Mouse (Mus musculus) spleen, postnatal 14 days (tissue): ENCODE data around the gene Tenm4.

Experiments
- DNase-seq, 2 experiments: peaks; one replicate each; pipeline ENCODE4 v3.0.0; 2021 to 2022; ENCODE audit warnings: low spot score in 2 of 2

The Tenm4 gene

DNA sequence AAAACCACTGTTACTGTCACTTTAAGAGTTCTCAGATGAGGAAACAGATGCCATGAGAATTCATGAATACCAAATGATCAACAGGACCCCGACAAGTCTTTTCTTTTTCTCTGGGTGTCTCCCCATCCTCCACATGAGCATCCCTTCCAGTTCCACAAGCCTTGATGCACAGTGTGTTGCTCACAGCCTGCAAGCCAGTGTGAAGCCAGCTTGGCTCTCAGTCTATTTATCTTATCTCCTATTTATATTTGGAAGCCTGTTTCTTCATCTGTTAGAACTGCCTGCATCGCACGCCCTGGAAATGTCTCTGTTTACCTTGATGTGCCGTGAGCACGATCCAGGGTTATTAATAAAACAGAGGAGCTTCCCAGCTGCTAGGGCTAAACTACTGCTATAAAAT is 169.8 kb downstream of the Tenm4 start:
- no peak for DNase-seq

DNA sequence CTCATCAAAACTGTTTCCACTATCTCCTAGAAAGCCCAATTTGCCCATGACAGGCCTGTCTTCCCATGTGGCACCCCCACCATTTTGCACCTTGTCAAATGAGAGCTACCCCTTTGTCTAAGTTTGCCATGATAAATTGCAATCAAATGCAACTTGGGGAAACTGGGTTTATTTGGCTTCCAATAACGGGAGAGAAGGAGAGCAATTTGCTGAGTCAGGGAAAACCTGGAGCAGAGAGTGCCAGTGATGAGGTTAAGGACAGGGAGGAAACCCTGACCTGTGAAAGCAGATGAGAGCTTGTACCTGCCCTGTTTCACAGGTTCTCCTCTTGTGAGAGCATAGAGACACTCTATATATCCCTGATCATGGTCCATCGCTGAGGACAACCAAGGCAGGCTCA is 170.4 kb downstream of the Tenm4 start:
- no peak for DNase-seq

DNA sequence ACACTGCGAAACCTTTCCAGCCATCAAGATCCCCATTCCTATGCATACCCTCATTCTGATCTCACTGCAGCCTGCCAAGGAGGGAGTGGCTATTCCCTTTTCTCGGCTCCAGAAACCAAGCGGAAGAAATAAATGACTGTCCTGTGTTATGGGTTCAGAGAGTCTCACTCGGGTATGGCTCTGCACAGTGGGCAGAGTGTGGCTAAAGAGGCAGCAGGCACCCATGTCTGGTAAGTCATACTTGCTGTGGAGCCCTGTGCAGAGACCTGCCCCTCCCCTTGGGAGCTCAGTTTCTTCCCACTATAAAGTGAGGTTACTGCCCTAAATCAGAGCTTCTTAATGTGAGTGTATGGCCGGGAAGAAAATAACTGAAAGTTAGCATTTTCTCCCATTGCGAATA is 171.9 kb downstream of the Tenm4 start:
- DNase-seq = no peak

DNA sequence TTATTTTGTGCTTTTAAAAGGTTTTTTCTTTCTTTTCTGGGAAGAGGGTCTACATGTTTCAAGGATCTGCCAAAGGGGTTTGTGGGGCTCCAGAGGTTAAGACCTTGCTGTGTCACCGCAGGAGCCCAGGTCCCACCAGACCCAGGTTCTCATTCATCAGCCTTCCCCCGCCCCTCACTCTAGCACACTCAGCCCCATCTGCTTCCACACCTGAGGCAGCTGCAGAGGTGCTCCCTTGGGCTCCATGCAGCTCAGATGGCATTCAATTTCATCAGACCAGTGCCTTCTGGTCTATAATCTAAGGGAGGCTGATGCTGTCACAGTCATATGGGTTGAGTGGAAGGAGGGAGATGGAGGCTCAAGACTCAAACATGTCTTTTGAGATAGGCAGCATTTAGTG is 172.6 kb downstream of the Tenm4 start:
- DNase-seq = no peak

DNA sequence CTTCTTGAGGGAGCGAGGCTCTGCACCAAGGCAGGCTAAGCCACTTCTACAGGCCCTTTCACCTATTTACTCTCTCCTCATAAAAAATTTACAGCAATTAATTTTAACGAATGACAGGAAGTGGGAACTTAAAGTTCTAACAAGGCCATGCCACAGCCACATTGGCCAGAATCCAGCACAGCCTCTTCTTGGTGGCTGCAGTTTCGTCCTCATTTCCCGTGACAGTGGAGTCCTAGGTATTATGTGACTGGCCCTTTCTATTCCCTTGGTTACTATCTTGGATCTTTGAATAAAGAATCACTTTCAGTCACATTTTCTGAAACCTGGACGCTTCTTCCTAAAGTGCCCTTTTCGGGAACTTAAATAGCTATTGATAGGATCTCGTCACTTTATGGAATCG is 181.6 kb downstream of the Tenm4 start:
- no peak for DNase-seq

DNA sequence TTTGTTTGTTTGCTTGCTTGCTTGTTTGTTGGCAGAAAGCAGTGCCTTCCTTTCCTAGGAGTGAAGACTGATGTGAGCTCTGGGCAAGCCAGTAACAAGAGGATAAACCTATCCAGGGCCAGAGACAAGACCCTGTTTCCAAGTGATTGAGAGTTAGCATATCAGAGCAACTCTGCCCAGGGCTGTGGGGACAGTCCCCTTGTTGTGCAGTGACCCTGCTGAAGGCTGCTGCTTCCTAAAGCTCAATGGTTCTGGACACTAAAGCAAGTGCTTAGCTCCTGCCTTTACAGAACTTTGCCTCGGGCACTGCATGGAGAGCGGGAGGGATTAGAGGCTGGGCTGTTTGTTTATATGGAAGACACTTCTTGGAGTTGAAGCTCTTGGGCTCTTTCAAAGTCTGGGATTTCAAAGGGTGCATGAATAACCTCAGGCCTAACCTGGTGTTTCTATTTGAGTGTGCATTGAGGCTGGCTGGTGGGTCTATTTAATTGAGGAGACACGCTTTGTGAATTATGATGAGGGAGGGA is 185.3 kb downstream of the Tenm4 start:
- no peak for DNase-seq

DNA sequence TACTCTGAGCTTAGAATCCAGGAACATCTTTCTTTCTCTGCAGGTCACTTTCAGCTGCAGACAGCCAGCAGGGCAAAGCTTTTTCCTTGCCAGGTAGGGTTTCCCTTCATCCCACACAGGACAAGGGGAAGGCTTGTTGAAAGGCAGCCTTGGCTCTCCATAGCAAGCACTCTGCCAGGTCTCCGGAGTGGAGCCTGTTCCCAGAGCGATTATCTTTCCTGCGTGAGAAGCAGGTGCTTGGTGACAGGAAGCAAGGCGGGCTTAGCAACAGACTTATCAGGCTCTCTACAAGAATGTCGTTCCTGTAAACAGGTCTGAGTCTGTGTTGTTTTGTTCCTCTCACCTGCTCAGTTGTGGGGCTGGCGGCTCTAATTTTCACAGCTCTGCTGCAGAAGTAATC is 186.5 kb downstream of the Tenm4 start:
- no peak for DNase-seq

DNA sequence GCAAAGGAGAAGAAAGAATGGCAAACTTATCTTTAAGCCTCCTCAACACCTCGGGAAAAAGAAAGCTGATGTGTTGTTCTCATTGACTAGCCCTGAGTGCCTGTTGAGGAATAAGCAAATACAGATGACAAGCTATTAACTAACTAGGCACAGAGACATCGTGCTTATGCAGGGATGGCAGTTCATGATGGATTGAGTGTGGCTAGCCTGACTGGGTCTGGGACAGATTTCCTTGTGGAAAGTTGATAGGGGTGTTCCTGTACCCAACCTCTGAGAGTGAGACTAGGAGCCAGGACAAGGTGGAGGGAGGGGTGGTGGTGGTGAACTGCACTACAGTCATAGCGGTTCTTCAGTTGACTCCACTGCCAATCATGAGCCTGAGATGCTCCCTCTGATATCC is 192.3 kb downstream of the Tenm4 start:
- DNase-seq = no peak

DNA sequence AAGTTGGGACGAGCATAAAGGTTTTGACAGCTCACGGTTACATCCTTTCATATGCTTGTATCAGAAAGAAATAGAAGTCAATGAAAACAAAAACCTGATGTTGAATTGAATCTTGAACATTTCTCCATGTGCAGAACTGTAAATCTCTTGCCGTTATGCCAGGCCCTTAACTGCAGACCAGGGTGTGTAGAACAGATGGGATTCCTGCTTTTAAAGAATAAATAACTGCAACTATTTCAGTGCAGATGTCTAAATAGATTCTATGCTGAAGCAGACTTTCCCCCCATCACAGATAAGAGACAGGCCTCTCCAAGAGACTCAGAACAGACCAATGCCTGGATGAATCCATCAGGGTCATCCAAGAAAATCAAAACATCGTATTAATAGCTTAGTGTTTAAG is 198.9 kb downstream of the Tenm4 start:
- no peak for DNase-seq

DNA sequence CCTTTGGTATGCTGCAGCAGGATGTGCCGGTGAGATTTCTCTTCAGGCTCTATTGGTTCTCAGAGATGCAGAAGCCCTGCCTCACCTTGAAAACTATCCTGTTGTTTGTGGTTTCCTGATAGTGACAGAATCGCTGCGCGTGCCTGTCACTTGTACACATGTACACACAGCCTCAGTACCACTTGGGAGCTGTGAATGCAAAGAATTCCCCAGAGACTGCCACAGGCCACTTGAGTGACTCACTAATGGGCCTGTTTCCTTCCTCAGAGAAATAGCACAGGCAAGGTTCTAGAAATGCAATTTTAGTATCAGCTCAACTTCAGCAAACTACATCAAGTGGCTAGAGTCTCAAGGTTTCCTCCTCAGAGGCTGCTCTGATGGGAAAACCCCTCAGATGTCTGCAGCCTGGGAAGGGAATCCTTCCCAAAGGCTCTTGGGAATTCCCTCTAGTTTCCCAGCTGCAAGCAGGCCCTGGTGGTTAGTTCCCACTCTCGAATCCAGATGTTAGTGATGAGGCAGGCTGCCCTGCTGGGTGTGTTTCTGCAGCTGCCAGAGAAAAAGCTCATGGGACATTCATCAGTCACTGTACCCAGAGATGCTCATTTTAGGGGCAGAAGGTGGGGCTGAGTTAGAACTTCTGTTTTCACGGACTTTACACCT is 203.1 kb downstream of the Tenm4 start:
- no peak for DNase-seq

DNA sequence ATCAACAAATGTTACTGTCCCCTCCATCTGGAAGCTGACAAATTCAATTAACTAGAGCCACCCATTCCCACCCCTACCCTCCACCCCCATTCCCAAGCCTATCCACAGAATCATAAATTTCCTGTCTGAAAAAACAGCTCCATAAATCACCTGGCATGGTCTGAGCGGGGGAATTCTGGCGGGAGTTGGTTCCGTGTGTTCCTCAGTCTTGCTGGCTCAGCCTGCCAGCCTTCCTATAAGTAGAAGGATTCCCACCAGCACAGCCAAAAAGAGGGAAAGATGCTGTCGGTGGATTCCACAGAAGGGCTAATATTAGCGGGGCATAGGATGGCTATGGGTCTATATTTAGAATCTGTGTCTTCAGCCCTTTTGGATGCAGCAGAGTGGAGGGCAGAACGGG is 204.5 kb downstream of the Tenm4 start:
- no peak for DNase-seq

DNA sequence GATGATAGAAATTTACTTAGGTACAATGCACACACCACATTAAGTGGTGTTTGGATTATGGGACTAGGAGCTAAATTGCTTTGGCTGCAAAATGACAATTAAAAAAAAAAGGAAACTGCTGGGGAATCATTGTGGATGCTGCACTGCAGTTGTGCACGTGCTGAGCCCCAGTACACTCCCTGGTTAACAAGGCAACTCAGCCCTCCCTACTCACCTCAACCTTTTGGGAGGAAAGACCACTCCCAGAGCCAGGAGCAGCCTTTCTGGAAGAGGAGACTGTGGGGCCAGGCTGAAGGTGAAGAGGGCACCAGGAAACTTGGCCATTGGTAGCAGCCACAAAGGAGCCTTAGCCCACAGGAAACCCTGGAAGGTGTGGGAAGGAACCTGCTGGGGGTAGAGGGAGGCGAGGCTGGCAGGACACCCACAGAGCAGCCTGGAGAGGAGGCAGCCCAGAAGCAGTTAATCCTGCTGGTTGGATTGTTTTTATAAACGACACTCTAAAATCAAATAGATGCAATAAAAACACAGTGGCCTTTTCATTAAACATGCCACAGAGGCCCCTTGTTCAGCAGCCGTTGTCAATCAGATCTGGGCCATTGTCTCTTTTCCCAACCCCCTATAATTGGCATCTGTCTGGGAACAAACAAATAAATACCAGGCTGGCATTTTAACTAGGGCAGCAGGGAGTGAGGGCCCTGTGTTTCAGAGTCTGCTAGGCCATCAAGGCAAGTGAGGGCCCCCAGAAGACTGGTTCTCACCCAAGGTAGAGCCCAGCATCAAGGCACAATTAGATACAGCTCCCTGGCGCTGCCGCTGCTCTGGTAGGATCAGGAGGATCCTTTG is 212.9 kb downstream of the Tenm4 start:
- no peak for DNase-seq

DNA sequence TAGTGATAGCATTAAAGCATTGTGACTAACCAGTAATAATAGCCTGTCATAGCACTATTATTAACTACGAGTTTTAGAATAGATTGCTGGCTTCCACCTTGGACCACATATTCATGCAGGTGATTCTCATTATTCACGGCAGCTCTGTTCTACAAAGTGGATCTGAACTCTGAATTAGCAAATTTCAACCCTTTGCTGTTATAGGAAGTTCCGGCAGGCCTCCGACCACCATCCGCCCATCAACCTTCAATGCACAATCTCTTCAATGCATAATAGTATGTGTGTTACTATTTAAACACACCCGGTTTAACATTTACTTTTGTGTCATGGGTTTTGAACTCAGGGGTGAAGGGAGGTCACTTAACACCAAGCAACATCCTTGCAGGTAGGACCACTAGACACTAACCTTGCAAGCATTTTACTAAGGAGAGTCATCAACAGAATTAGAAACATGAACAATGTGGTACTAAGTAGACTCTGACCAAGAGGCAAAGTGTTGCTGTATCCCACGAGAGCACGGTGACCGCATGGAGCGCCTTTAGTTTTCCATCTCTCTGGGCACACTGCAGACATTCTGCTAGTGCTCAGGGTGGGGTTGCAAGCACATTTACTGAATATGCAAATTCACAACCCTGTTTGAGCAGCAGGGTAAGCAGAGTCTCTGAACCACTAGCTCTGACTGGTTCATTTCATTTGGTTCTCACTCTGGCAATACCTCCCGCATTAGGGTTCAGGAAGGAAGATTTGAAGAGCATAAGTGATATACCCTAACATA is 213.9 kb downstream of the Tenm4 start:
- no peak for DNase-seq

DNA sequence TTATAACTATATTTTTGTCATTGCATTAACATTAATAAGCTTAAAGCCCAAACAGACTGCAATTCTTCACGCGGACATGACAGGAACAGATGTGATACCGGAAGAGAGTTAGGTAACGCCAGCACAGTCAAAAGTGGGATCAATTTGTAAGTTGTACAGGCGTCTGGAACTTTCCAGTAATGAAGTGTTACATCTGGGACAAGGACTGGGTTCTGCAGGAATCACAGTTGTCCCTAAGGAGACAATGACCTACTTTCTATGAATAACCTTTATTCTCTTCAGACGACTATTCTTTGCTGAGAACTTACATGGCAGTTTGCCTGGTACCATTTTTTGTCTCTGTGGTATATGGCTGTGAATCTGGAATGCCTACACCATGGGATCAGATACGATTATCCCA is 214.8 kb downstream of the Tenm4 start:
- DNase-seq = no peak

DNA sequence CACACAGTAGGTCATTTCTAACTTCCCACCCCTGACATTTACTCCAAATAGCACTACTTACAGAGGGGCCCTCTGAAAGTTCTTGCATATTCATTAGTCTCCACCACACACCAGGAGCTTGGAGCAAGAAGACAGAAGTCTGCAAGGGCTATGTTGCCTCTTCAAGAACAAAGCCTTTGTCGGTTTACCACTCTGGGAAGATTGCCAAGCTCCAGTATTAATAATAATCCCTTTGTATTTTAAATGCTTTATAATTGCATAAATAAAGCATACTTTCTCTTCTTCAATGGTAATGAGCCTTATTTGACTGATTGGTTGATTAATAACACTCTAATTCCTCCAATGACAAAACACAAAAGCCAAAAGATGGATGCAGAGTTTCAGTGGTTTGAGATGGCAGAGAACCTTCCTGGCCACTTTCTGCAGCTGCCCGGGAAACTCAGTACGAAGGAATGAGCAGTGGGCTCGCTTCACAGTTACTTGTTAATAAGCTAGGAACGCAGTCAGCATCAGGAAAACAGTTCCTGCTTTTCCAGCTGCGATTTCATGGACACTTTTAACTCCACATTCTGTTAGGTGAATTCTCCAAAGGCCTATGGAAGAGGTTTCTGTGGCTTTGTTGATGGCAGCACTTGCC is 219.1 kb downstream of the Tenm4 start:
- no peak for DNase-seq

DNA sequence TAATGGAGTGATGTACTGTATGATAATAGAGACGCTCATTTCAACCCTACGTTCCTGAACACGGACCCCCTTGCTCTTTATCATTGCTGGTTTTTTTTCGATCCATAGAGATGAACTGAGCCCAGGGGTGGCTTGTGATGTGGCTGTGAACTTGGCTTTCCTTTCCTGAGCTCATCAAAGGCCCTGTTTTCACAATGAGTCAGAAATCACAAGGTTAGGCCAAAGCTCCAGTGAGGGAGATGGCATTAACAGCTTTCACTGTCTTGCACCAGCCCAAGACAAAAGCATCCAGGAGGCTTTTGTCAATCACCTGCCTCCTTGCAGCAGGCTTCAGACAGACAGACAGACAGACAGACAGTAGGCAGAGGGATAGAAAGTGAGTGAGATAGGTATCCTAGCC is 219.8 kb downstream of the Tenm4 start:
- DNase-seq = no peak

DNA sequence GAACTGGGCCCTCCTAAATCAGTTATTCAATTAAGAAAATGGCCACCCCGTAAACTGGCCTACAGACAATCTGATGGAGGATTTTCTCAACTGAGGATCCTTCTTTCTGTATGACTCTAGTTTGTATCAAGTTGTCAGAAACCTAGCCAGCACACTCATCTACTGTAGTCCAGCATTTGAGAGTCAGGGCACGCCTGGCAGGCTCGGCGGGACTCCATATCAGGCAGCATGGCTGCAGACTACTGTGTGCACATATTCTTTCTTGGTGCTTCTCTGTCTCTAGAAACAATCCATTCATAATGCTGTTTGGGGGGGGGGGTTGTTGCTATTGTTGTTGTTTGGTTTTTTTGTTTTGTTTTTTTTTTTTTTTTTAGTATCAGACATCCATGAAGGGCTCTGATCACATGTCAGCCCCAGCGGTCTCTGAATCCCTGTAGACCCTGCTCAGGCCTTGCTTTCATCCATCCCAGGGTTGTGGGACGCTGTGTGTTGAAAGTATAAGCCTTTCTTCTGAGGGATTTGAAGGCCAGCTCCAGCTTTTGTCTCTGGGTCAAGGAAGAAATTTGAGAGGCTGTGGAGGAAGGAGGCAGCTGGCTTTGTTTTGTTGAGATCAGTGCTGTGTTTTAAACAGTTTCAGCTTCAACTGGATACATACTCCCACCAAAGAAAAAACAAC is 220.9 kb downstream of the Tenm4 start:
- DNase-seq = no peak

DNA sequence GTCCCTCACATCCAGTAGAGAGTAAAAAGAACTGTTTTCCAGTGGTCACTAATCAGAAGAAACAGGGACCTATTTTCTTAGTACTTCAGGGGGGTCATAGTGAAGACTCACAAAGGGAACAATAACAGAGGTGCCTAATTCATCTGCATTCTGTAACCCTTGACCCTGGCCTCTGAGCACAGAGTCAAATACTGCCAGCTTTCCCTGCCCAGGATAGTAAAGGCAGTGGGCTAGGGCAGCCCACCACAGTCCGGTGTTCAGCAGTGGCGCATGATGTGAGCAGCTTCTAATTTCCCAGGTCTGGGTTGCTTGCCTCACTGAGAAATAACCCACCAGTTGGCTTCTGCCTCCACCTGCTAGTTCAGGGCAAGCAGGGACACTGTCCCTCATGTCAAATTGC is 221.6 kb downstream of the Tenm4 start:
- no peak for DNase-seq

DNA sequence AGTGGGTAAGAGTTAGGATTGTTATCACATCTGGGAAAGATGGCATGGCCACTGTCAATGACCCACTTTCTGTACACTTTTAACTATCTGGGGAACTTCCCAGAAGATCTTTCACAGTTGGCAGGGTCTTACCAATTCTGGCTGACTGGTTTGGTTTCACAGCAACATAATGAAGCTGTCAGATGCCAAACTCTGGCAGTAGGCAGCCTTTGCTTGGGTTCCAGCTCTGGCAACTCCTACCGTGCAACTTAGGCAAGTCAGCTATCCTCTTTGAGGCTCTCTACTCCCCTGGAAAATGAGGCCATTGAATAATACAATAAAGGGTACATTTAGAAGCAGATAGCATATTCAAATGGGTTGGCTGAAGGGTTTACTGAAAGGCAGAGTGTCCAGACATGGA is 226.9 kb downstream of the Tenm4 start:
- DNase-seq = no peak

DNA sequence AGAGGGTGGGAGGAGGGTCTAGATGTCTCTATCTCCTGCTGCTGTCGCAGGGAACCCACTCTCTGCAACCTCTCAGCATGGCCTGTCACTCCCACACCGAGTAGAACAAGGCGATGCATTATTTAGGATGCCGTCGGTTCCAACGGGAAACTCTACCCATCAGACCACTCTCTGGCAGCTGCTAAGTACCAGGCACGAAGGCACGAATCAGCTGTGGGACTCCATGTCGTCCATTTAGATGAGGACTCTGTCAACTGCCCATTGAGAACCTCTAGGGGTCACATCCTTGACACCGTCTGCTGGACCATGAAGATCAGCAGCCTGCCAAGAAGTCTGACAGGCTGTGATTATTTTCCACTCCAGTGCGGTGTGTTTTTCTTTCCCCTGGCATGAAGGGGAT is 229.4 kb downstream of the Tenm4 start:
- no peak for DNase-seq

DNA sequence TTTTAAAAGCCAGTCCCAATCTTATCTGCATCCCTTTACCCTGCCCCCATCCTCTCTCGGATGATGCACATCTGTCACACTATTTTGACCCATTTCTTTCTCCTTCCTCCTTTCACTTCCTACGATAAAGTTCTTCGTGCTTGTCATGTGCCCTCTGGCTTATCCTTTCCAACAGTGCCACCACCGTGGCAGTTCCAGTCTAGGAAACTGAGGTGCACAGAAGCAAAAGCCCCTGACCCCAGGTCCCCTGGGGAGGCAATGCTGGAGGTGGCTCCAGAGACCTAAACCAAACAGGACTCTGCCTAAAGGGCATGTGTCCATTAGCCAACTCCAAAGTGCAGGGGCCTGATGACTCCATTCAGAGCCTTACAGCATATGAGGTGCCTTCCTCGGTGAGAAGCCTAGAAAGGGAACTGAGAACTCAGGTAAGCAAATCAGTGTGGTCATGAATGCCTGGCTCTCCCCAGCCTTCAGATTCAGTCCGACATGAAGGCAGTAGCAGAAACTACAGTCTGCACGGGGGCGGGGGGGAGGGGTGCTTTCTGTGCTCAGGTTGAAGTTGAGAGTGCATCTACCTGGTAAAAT is 235.7 kb downstream of the Tenm4 start:
- peak in 1 of 2 experiments; percentile 2 for DNase-seq
